Mouse (Mus musculus) kidney, adult 2 months (tissue): ENCODE data around the gene Zfp830.

Source experiments
- CTCF ChIP-seq: fragments of 200-500 bp; conservative IDR thresholded peaks from 2 replicates; pipeline ENCODE4 v1.5.1; 2011; ENCODE audit warnings: low read depth, mild to moderate bottlenecking, control low read depth, low read length, moderate library complexity, mixed read lengths; ENCODE audit not compliant: insufficient read depth, insufficient read length
- POLR2A ChIP-seq: fragments of 200-500 bp; IDR thresholded peaks from one replicate; pipeline ENCODE4 v1.6.1; 2011; ENCODE audit warnings: low read depth, low read length, control low read depth

DNA sequence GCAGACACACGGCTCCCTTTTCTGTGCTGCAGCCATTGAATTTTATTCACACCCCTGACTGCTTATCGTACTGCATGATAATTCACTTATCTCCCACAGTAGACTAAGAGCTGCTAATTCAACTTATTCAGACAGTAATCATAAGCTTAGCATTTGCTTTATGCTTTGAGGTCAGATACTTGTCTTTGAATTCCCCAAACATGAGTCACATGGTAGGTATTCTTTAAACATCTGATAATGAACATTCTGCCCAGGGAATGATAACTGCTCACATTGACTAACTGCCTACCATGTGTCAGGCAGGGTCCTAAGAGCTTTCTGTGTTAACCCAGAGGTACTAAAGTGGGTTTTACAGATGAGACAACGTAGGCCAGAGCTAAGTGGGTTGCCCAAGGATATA, 42.5 kb downstream of the Zfp830 start:
- TF ChIP-seq POLR2A = no peak
- no peak for TF ChIP-seq CTCF
